Mouse (Mus musculus) limb, embryonic 12.5 days (tissue): Measurements from ENCODE around the gene Dpp4. TPM values are rescaled to one million over a fixed set of nuclear protein-coding genes. Genes with fewer than 3 reads are reported as not detected.

ENCODE experiments used
- polyA plus RNA-seq: library from polyadenylated mRNA; unstranded; fragments of >200 nt; fragmentation: Nextera tagmentation; extraction: Ambion mirVana; gene quantifications from 2 replicates; pipeline ENCODE4 v1.2.1, GENCODE M21; 2016

Gene Dpp4
- polyA plus RNA-seq, 1 experiment from 2014 or later = 0.31 TPM

Other genes starting within 250 kb of the Dpp4 start
- 0.44 and 0.46 TPM in 2 replicates for gene Gcg, start 71.4 kb upstream of the Dpp4 start, polyA plus RNA-seq
- gene Fap, start 161.8 kb upstream of the Dpp4 start, polyA plus RNA-seq = 2.8 and 3.4 TPM in 2 replicates
- gene Ifih1, start 234.0 kb upstream of the Dpp4 start, polyA plus RNA-seq = 1.1 and 1.6 TPM in 2 replicates